Mouse (Mus musculus): ENCODE measurements around the gene Slc25a45.

DNA sequence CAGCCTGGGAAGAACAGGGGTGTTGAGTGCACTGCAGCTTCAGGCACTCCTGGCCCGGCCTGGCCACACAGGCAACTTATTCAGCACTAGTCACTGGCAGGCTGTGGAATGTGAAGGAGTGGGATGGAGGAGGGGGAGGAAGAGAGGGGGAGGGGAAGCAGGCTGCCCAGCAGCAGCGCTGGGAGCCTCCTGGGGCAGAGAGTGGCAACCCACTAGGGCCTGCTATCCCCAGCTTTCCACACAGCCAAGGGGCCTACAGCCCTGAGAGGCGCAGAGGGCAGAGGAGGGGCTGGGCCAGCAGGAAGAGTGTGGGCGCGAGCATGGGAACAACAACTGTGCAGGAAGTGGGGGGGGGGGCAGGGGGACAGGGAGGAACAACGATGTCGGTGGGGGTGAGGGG, 6.3 kb upstream of the Slc25a45 start:
- TF ChIP-seq CTCF (conservative IDR thresholded peaks at IDR 0.05; ENCODE audit: low read length) (no peak), NANOG (IDR thresholded peaks at IDR 0.05; ENCODE audit: borderline replicate concordance, low read length) (no peak), POU5F1 (IDR thresholded peaks at IDR 0.05; ENCODE audit: borderline replicate concordance, low read length) (no peak)
